Mouse (Mus musculus): Measurements from ENCODE around the gene Panx3.

- TF ChIP-seq CTCF (IDR thresholded peaks at IDR 0.05 in 2 of 3, conservative IDR thresholded peaks at IDR 0.05 in 1 of 3; ENCODE audit: control insufficient read depth in 1 of 3, insufficient read depth in 1 of 3, low read depth in 2 of 3, low read length in 3 of 3, poor library complexity in 1 of 3, severe bottlenecking in 1 of 3): no peak
- TF ChIP-seq POLR2A (IDR thresholded peaks at IDR 0.05; ENCODE audit: control insufficient read depth in 1 of 2, insufficient read depth in 1 of 2, low read depth in 1 of 2, low read length in 2 of 2, poor library complexity in 1 of 2): no peak
- TF ChIP-seq CHD2 (IDR thresholded peaks at IDR 0.05; ENCODE audit: low read length): no peak
- no peak for TF ChIP-seq ETS1 (IDR thresholded peaks at IDR 0.05; ENCODE audit: low read depth, low read length)
- TF ChIP-seq GATA1 (IDR thresholded peaks at IDR 0.05; ENCODE audit: low read depth, low read length): no peak
- TF ChIP-seq E2F4 (IDR thresholded peaks at IDR 0.05; ENCODE audit: borderline replicate concordance, low read depth, low read length): no peak
- no peak for TF ChIP-seq MAX (IDR thresholded peaks at IDR 0.05; ENCODE audit: low read length)
- no peak for TF ChIP-seq TCF12 (IDR thresholded peaks at IDR 0.05; ENCODE audit: low read depth, low read length)
- no peak for TF ChIP-seq MXI1 (IDR thresholded peaks at IDR 0.05; ENCODE audit: low read depth, low read length)
- TF ChIP-seq EP300 (IDR thresholded peaks at IDR 0.05; ENCODE audit: low read depth in 1 of 2, low read length in 2 of 2): no peak
- TF ChIP-seq RAD21 (IDR thresholded peaks at IDR 0.05; ENCODE audit: low read depth, low read length): no peak
These were observed 43.9 kb downstream of the Panx3 start for GRCm38 (mm10) chr9:37625129-37625528.
